Mouse (Mus musculus): ENCODE measurements around the gene Prdx1.
"Not testable (repeated sequence)": the region's sequence is repeated elsewhere in the genome, so short reads cannot be mapped to it uniquely, and the experiment has no call there.

The Prdx1 gene

GRCm38 (mm10) chr4:116680521-116680920, 4.8 kb upstream of the Prdx1 start:
- DNase-seq: not testable (repeated sequence)

- DNase-seq: no peak
Measured at GRCm38 (mm10) chr4:116683957-116684356, 1.4 kb upstream of the Prdx1 start.

GRCm38 (mm10) chr4:116684665-116685064, 679 bp upstream of the Prdx1 start:
- DNase-seq: no peak

- DNase-seq: no peak
Measured at GRCm38 (mm10) chr4:116687041-116687440, 1.7 kb downstream of the Prdx1 start.

GRCm38 (mm10) chr4:116689309-116689876, 4.0 kb downstream of the Prdx1 start:
- no peak for DNase-seq

- no peak for DNase-seq
Measured at GRCm38 (mm10) chr4:116692146-116692545, 6.8 kb downstream of the Prdx1 start.

- DNase-seq: no peak
Measured at GRCm38 (mm10) chr4:116693785-116694184, 8.4 kb downstream of the Prdx1 start.

- no peak for DNase-seq
Measured at GRCm38 (mm10) chr4:116698693-116699342, 13.5 kb downstream of the Prdx1 start.

- DNase-seq: no peak
Measured at GRCm38 (mm10) chr4:116700964-116701363, 15.6 kb downstream of the Prdx1 start.

GRCm38 (mm10) chr4:116703804-116704203, 18.5 kb downstream of the Prdx1 start:
- DNase-seq: peak; percentile 84

GRCm38 (mm10) chr4:116707666-116708065, 22.3 kb downstream of the Prdx1 start:
- DNase-seq: no peak

- DNase-seq: peak; percentile 89
Measured at GRCm38 (mm10) chr4:116708201-116708764, 22.9 kb downstream of the Prdx1 start, which contains the start of the genes Mmachc and Ccdc163. Gene Mmachc (minus strand): TSS chr4:116708406. Gene Ccdc163 (plus strand): TSS chr4:116708509.

- no peak for DNase-seq
Measured at GRCm38 (mm10) chr4:116708791-116709390, 23.5 kb downstream of the Prdx1 start.

- DNase-seq: no peak
Measured at GRCm38 (mm10) chr4:116710154-116710553, 24.8 kb downstream of the Prdx1 start.

GRCm38 (mm10) chr4:116712536-116712935, 27.2 kb downstream of the Prdx1 start:
- no peak for DNase-seq

GRCm38 (mm10) chr4:116719396-116719795, 34.1 kb downstream of the Prdx1 start:
- DNase-seq: peak; percentile 79

GRCm38 (mm10) chr4:116720343-116721097, 35.2 kb downstream of the Prdx1 start, which contains the start of gene Tesk2:
Gene Tesk2 (plus strand): TSS chr4:116720948.
- DNase-seq: peak; percentile 90

- no peak for DNase-seq
Measured at GRCm38 (mm10) chr4:116721098-116721628, 35.8 kb downstream of the Prdx1 start.

- DNase-seq: no peak
Measured at GRCm38 (mm10) chr4:116722230-116722629, 36.9 kb downstream of the Prdx1 start.

GRCm38 (mm10) chr4:116725444-116725843, 40.1 kb downstream of the Prdx1 start:
- DNase-seq: no peak

- no peak for DNase-seq
Measured at GRCm38 (mm10) chr4:116727401-116727800, 42.1 kb downstream of the Prdx1 start.

GRCm38 (mm10) chr4:116729532-116729931, 44.2 kb downstream of the Prdx1 start:
- no peak for DNase-seq

GRCm38 (mm10) chr4:116731077-116731476, 45.7 kb downstream of the Prdx1 start:
- DNase-seq: no peak

Measured in lung, postnatal 14 days (tissue).